Mouse (Mus musculus) testis, adult 2 months (tissue): ENCODE results near the gene Serpinb9e. TPM values are rescaled to one million over a fixed set of nuclear protein-coding genes. Genes with fewer than 3 reads are reported as not detected.
"Not testable (repeated sequence)": the region's sequence is repeated elsewhere in the genome, so short reads cannot be mapped to it uniquely, and the experiment has no call there.

Experiments used
- H3K27ac ChIP-seq: fragments of 200-500 bp; 2 replicates; pipeline ENCODE4 v1.5.1; 2012; ENCODE audit warnings: low read depth, low read length; ENCODE audit not compliant: control insufficient read depth, insufficient read depth
- H3K27me3 ChIP-seq: fragments of 200-500 bp; 2 replicates; pipeline ENCODE4 v1.6.1; 2012; ENCODE audit warnings: mild to moderate bottlenecking, low read length, moderate library complexity; ENCODE audit not compliant: control insufficient read depth, insufficient read depth
- H3K36me3 ChIP-seq: fragments of 200-500 bp; 2 replicates; pipeline ENCODE4 v1.6.1; 2012; ENCODE audit warnings: mild to moderate bottlenecking, low read length; ENCODE audit not compliant: control insufficient read depth, insufficient read depth
- H3K4me1 ChIP-seq: fragments of 200-500 bp; 2 replicates; pipeline ENCODE4 v1.6.1; 2012; ENCODE audit warnings: low read length; ENCODE audit not compliant: control insufficient read depth, insufficient read depth
- H3K4me3 ChIP-seq: fragments of 200-500 bp; 2 replicates; pipeline ENCODE4 v1.5.1; 2012; ENCODE audit warnings: low read depth, mild to moderate bottlenecking, low read length, moderate library complexity, mixed read lengths; ENCODE audit not compliant: control insufficient read depth
- CTCF ChIP-seq: fragments of 200-500 bp; IDR thresholded peaks from 2 replicates; pipeline ENCODE4 v1.5.1; 2012; ENCODE audit warnings: low read depth, mild to moderate bottlenecking, inconsistent platforms, low read length, moderate library complexity; ENCODE audit not compliant: control insufficient read depth, insufficient read depth, insufficient replicate concordance
- POLR2A ChIP-seq: fragments of 200-500 bp; IDR thresholded peaks from 2 replicates; pipeline ENCODE4 v1.6.1; 2012; ENCODE audit warnings: low read depth, mild to moderate bottlenecking, inconsistent platforms, low read length, moderate library complexity; ENCODE audit not compliant: control insufficient read depth
- polyA plus RNA-seq: library from polyadenylated mRNA; depleted of rRNA; stranded (reverse); fragments of >200 nt; gene quantifications from 2 replicates; pipeline ENCODE4 v1.2.3, GENCODE M21; 2012; rRNA removed

Gene Serpinb9e
- polyA plus RNA-seq, result not detected in 2 replicates

DNA sequence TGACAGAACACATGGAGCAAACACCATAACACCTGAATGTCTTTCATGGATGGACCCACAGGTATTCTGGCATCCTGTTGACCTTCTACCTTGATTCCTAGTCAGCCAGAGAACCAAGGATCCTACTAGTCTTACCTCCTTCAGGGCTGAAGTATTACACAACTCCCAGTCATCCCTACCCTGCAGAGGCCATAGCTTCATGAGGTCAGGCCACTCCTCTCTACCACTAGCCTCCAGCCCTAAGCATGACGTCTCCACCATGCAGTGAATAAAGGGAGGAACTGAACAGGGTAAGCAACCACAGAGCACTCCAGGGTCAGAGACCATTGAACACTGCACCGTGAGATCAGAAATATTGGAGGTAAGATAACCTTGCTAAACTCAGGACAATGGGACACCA lies at the start of gene Serpinb9e:
Gene Serpinb9e (plus strand): TSS at position 301 of the 400 bp plus-strand sequence.
- H3K4me1 ChIP-seq, H3K27ac ChIP-seq, H3K4me3 ChIP-seq, H3K27me3 ChIP-seq, H3K36me3 ChIP-seq: not testable (repeated sequence)

DNA sequence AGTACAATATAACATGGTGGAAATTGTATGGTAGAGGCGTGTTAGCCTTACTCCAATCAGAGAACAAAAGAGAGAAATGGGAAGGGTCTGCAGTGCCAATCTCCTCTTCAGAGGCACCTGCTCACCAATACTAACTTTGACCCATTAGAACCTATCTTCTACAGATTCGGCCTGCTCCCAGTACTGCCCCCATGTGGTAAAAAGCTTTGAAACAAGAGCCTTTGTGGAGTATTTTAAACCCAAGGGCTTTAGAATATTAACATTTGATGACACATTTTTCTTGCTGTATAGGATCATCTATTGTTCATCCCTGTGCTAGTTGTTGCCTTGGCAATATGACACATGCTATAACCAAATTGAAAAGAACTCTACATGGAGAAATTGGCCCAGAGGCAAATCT lies 49.7 kb upstream of the Serpinb9e start:
- Histone ChIP-seq H3K4me1 (peaks cover 6% of the 10 kb centered on the region; the same call in 1 of the 2 replicates), H3K27ac (no peak overlapping the region), H3K27me3 (no peaks in the 10 kb centered on the region), H3K4me3 (no peak overlapping the region), H3K36me3 (no peaks in the 10 kb centered on the region)
- TF ChIP-seq POLR2A, result no peak
- TF ChIP-seq CTCF, result no peak

DNA sequence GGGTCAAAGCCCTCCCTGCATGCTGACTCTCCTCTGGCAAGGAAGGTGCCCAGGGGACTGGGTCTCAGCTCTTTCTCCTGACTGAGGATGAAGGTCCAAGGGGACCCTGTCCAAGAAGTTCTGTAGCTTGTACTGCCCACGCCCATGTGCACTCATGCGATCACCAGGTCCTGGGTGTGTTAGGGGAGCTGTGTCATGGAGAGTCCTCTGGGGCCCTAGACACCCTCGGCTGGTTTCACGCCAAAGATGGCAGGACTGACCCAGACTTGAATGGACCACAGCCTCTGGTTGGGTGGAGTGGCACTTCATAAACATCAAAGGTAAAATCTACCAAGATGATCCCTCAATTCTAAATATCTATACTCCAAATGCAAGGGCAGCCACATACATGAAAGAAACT lies 59.2 kb downstream of the Serpinb9e start:
- not testable (repeated sequence) for H3K27ac ChIP-seq, H3K36me3 ChIP-seq, H3K4me1 ChIP-seq, H3K4me3 ChIP-seq, H3K27me3 ChIP-seq

Other genes with a start within 250 kb of the Serpinb9e start
- gene Serpinb9, start 246.4 kb upstream of the Serpinb9e start, polyA plus RNA-seq, result 2.1 and 2.4 TPM in 2 replicates
- gene Serpinb9b, start 222.2 kb upstream of the Serpinb9e start, polyA plus RNA-seq, result 0.17 and 0.29 TPM in 2 replicates
- gene Serpinb1b, start 171.0 kb upstream of the Serpinb9e start, polyA plus RNA-seq, result 0.06 TPM in 1 of 2 replicates, not detected in the other
- gene Serpinb9c, start 89.9 kb upstream of the Serpinb9e start, polyA plus RNA-seq, result 0.06 TPM in 1 of 2 replicates, not detected in the other
- gene Serpinb9d, start 56.7 kb upstream of the Serpinb9e start, polyA plus RNA-seq, result 0.11 and 0.19 TPM in 2 replicates
- gene Serpinb9f, start 74.5 kb downstream of the Serpinb9e start, polyA plus RNA-seq, result not detected in 2 replicates
- 0.25 and 0.31 TPM in 2 replicates for gene Gm11397, start 146.1 kb downstream of the Serpinb9e start, polyA plus RNA-seq
- gene Serpinb9g, start 235.2 kb downstream of the Serpinb9e start, polyA plus RNA-seq, result not detected in 2 replicates